Mouse (Mus musculus) cortical plate, adult 2 months (tissue): ENCODE measurements around the gene Klhl32.

Source experiments
- CTCF ChIP-seq: fragments of 200-500 bp; IDR thresholded peaks from 2 replicates; pipeline ENCODE4 v1.5.1; 2011; ENCODE audit warnings: mild to moderate bottlenecking, control low read depth, low read length; ENCODE audit not compliant: insufficient read depth; ENCODE audit errors: extremely low read depth
- POLR2A ChIP-seq: fragments of 200-500 bp; IDR thresholded peaks from 2 replicates; pipeline ENCODE4 v1.6.1; 2011; ENCODE audit warnings: mild to moderate bottlenecking, low read length, control low read depth; ENCODE audit not compliant: insufficient read depth; ENCODE audit errors: extremely low read depth

- TF ChIP-seq CTCF (no peak), POLR2A (no peak)
These were observed 208.6 kb downstream of the Klhl32 start for GRCm38 (mm10) chr4:24642306-24642705.
